Mouse (Mus musculus): ENCODE data around the gene Nsun2.

DNA sequence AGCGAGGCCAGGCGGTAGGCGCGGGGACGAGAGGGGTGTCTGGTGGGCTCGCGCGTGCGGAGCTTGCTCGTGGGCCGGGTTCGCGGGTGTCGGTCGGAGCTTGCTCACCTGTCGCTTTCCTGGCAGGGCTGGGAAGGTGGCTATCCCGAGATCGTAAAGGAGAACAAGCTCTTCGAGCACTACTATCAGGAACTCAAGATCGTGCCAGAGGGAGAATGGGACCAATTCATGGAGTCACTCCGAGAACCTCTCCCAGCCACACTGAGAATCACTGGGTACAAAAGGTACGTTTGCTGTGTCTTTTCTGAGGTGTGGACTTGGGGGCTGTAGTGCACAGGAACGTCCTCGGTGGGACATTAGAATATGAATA, 78.6 kb downstream of the Nsun2 start:
- TF ChIP-seq CTCF (IDR thresholded peaks at IDR 0.05; ENCODE audit: low read depth) = no peak
- TF ChIP-seq EP300 (IDR thresholded peaks at IDR 0.05; ENCODE audit: low read depth) = no peak
